Mouse (Mus musculus) cerebellum, adult 11-12 months (tissue): ENCODE measurements around the gene Usp30.

Experiments used
- DNase-seq: peaks from one replicate; pipeline ENCODE4 v3.0.0; 2022

Gene Usp30

GRCm38 (mm10) chr5:114129550-114130210 lies 64.4 kb downstream of the Usp30 start:
- DNase-seq, result peak; percentile 46

DNA sequence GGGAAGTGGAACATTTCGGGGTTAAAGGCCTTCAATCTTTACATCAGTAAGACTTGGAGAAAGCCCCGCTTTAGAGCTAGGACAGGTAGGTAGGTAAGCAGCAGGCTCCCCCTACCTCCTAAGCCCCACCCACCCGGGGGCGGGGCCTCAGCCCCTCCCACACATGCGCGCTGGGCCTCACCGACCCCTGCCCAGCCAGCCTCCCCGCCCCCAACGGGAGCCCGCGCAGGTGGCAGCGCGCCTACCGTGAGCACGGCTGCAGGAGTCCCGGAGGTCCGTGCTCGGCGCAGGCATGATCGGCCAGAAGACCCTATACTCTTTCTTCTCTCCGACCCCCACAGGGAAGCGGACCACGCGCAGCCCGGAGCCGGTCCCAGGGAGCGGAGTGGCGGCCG lies 64.9 kb downstream of the Usp30 start, which contains the start of gene Ung:
Ung (plus strand) TSS at position 176 of the 395 bp plus-strand sequence.
- DNase-seq, result peak; percentile 67

- peak; percentile 88 for DNase-seq
Observed at GRCm38 (mm10) chr5:114130698-114131520, 65.6 kb downstream of the Usp30 start.

GRCm38 (mm10) chr5:114131521-114131840 lies 66.2 kb downstream of the Usp30 start:
- peak; percentile 65 for DNase-seq

GRCm38 (mm10) chr5:114132841-114133240 lies 67.6 kb downstream of the Usp30 start:
- no peak for DNase-seq

GRCm38 (mm10) chr5:114134091-114134534 lies 68.9 kb downstream of the Usp30 start:
- no peak for DNase-seq

GRCm38 (mm10) chr5:114135516-114135915 lies 70.3 kb downstream of the Usp30 start:
- no peak for DNase-seq

- no peak for DNase-seq
Observed at GRCm38 (mm10) chr5:114137481-114138276, 72.4 kb downstream of the Usp30 start.

- no peak for DNase-seq
Observed at GRCm38 (mm10) chr5:114138277-114139164, 73.3 kb downstream of the Usp30 start.

DNA sequence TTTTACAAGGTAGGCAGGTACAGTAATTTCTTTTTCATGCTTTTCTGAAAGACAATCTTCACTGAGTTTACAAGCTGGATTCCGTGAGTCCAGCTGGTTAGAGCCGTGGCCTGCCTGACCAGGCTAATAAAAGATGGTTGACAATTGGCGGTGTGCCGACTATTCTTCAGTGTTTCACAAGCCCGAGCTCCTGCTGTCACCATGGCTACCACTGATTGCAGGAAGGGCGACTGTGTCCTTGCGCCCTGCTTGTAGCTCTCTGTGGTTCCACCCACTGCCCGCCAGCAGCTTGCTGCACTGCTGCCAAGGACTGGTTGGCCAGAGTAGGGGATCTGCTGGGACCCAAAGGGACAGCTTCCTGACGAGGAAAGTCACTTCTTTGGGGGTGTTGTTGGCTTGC lies 73.9 kb downstream of the Usp30 start:
- DNase-seq, result peak; percentile 57

GRCm38 (mm10) chr5:114146028-114146888 lies 81.0 kb downstream of the Usp30 start, which contains the start of gene Acacb:
Acacb (plus strand) TSS chr5:114146535.
- DNase-seq, result no peak

DNA sequence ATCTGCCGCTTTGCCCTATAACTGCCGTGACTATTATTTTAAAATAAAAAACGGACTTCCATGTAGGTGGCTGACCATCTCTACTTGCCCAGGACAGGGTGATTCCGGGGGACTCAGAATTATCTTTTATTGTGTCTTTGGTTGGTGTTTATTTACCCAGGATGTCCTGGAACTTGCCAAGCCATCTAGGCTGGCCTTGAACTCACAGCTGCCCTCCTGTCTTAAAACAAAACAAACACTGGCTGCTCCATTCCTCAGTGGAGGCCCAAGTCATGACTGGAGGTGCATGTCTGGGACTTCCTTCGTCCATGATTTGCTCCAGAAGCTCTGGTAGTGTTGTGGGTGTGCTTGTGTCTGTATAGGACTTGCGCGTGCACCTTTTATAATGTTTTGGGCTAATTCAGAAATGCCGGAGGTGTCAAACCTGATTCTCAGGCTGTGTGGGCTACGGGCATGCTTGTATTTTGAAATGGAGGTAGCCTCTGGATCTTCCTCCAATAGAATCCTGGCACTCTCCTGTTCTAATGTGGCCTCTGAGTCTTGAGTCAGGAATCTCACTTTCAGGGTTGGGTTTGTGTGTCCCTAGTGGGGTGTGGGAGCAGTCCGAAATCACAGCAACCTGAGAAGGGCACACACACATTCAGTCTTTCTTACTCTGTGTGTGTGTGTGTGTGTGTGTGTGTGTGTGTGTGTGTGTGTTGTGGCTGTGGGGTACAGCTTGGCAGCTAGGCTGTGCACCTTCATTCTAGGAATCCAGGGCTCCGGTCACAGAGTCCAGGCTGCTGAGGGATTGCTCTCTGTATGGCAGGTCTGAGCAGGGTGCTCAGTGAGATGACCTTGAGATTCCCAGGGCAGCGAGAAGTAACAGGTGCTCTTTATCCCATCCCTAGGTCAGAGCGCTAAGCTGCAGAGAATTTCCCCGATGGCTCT lies 82.0 kb downstream of the Usp30 start:
- no peak for DNase-seq

GRCm38 (mm10) chr5:114152359-114153092 lies 87.3 kb downstream of the Usp30 start:
- no peak for DNase-seq

GRCm38 (mm10) chr5:114153490-114153889 lies 88.2 kb downstream of the Usp30 start:
- DNase-seq, result no peak

- DNase-seq, result no peak
Observed at GRCm38 (mm10) chr5:114154765-114155164, 89.5 kb downstream of the Usp30 start.

- no peak for DNase-seq
Observed at GRCm38 (mm10) chr5:114155168-114155933, 90.1 kb downstream of the Usp30 start.

GRCm38 (mm10) chr5:114157236-114157635 lies 92.0 kb downstream of the Usp30 start:
- DNase-seq, result no peak

DNA sequence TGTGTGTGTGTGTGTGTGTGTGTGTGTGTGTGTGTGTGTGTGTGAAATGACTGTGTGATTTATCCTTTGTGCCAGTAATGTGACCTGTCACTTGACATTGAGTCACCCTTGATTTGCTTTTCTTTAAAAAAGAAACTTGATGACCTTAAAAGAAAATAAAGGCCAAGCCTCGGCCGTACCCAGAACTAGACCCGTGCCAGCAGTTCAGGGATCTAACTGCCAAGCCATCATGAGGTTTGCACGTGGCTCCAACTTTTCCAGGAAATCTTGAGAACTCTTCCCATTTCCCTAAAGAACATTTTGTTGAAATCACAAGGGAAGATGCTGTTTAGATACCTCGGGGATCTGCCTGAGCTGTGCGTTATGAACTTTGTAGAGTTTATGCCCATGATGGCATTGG lies 96.2 kb downstream of the Usp30 start:
- DNase-seq, result no peak
